Mouse (Mus musculus) urinary bladder, adult 18-20 months (tissue): ENCODE data around the gene Otx2.

Experiments
- DNase-seq, 2 experiments: peaks; one replicate each; pipeline ENCODE4 v3.0.0; 2022; ENCODE audit warnings: low spot score in 2 of 2, mixed read lengths in 2 of 2

Otx2 gene

DNA sequence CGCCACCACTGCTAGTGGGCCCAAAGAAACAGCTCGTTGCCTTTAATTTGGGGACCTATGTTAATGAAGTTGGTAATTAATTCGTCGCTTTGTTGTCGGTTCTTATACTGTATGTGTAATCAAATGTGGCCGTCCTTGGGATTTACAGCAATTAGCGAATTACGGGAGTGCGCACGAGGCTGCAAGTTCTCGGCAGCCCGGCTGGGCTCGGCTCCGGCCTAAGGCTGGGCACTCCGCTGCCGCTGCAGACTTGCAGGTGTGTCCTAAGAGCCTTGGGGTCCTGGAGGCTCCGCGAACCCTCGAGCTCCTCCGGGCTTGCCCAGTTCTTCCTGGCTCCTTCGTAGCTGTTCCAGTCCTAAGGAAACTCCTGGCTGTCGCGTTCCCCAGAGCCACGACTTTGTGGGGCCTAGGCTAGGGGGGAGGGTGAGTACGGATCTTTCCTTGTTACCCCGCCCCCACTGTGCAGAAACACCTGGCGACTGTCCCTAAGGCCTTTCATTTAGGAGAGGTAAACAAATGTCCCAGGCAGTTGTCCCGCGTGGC lies 4.8 kb downstream of the Otx2 start:
- DNase-seq: no peak

DNA sequence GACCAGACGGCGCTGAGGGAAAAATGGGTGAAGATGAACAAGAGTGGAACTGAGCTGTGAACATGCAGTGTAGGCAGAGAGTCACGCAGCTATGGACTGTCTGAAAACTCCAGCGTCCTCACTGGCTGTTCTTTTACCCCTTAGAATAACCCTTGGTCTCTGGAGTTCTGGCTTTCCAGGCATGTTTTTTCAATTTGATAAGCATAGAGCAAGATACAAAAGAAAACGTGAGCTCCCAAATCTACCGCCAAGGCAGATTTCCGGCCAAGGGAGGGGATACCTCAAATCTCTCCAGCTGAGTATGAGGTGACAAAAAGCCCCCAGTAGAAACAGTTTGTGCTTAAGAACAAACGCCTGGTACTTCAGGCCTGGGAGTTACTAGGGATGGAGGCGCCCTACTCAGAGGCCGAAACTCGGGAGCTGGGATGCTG lies 5.6 kb downstream of the Otx2 start:
- no peak for DNase-seq

GRCm38 (mm10) chr14:48667396-48667795 lies 6.2 kb downstream of the Otx2 start:
- no peak for DNase-seq

GRCm38 (mm10) chr14:48666771-48667170 lies 6.8 kb downstream of the Otx2 start:
- no peak for DNase-seq

DNA sequence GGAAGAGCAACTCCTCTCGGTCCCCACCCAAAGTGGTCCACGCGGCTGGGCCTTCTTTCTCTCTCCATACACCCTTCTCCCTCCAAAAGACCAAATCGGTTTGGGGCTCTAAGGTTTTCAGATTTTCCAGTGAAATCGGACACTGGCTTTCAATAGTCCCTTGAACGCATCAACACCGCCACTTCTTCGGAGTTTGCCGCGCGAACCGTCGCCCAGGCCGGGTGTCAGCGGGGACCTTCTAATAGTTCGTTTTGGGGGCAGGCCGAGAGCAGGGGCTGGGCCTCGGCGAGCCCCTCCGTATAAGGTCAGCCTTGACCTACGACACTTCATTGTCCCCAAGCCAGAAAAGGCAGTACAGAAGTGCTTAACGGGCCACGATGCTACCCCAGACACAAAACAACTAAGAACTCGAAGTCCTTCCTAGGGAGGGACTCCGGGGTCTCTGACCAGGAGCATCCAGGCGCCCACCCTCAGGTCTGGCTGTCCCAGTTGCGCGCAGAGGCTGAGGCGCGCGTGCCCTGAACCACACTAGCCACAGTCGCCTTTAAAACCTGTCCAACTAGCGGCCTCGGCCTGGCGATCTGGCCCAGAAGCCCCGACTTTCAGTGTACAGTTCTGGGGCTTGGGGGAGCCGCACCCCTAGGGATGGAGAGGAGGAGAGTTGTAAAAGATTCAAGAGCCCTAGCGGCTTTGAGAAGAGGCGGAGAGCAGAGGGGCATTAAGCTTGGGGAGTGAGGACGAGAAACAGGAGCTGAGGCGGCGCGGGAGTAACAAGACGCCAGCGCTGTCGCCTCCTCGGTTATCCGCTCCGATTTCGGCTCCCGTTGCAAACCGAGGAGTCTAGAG lies 7.6 kb downstream of the Otx2 start:
- DNase-seq: no peak

DNA sequence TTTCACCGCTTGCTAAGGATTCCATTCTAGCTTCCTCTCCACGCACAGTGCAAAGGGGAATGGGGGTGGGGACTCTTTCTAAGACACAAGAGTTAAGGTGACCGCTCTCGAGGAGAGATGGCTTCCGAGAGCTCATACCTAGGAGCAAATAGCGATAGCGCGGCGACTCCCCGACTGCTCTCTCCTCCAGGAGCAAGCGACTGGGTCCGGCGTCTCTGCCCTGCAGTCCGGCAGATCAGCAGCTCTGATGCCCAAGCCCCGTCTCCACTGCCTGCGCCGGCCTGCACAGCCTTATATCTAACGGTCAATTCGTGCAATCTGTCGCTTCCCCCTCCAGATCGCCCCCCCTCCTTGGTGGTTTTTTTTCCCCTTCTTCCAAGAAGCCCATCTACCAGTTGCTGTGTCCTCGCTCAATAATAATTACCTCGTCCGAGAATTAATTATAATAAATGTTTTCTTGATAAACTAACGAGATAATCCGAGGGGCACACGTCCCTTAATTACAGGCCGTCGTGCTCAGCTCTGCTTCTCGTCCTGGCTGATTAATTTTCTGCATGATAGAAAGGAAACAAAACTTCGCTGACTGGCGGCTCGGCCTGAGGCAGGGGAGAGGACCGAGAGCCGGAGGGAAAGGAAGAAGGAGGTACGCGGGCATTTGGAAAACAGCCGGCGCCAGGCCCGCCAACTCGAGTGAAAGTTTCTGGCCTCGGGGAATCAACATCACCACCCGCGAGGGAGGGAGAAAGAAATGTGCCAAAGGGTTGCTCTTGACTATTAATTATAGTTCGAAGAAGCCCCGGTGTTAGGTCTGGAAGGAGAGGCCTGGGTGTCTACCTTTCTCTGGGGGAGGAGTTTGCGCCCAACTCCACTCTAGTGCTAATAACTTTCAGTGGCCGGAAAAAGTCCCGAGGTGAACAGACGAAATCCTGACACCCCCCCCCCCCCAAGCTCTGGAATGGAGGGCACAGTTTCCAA lies 8.5 kb downstream of the Otx2 start:
- DNase-seq: no peak

- DNase-seq: no peak
These were observed 9.4 kb downstream of the Otx2 start for GRCm38 (mm10) chr14:48664001-48664810.

- DNase-seq: no peak
These were observed 10.1 kb downstream of the Otx2 start for GRCm38 (mm10) chr14:48663531-48663930.

- DNase-seq: no peak
These were observed 10.9 kb downstream of the Otx2 start for GRCm38 (mm10) chr14:48662568-48663236.

GRCm38 (mm10) chr14:48661646-48662567 lies 11.7 kb downstream of the Otx2 start:
- DNase-seq: no peak

DNA sequence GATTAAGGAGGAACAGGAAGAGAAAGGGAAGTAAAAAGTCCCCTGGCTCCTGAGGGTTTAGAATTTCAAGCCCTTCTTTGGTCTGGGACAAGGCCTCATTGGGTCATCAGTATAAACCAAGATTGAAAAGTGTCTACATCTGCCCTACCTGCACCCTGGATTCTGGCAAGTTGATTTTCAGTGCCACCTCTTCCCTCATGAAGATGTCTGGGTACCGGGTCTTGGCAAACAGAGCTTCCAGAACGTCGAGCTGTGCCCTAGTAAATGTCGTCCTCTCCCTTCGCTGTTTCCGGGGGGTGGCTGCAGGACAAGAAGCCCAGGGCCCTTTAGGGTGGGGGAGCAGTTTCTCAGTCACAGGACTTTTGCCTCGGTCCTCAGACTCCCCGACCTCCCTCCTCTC lies 12.5 kb downstream of the Otx2 start:
- no peak for DNase-seq

- DNase-seq: no peak
These were observed 13.0 kb downstream of the Otx2 start for GRCm38 (mm10) chr14:48660593-48660992.

- no peak for DNase-seq
These were observed 14.0 kb downstream of the Otx2 start for GRCm38 (mm10) chr14:48659661-48660060.

DNA sequence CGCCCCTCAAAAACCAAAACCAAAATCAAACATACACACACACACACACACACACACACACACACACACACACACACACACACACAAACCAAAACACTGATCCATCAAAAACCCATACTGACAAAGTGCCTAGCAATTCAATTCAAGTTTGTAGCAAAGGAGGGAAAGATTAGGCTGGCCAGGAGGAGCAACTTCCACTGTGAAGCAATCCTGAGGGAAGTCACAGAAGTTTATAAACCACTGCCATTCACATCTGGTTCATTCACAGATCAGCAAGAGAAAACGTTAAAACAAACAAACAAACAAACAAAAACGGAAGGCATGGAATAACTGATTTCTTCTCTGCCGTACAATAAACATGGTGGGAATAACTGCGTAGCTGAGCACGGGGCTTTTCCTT lies 16.4 kb downstream of the Otx2 start:
- no peak for DNase-seq

DNA sequence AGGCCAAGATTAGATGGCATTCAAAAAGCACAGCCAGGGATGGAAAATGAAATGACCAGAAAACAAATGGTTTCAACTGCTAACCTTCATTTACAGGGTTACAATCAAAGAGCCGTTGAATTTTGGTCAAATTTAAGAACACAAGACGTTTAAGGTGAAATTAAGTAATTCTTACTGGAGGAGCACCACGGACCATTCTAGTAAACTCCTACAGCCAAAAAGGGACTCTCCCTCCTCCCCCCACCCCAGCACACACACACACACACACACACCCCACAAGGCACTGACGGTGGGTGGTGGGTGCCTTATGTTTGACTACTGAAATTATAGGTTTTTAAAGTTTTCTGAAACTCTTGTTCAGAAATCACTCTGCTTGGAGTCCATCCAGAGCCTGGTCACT lies 16.9 kb downstream of the Otx2 start:
- no peak for DNase-seq

DNA sequence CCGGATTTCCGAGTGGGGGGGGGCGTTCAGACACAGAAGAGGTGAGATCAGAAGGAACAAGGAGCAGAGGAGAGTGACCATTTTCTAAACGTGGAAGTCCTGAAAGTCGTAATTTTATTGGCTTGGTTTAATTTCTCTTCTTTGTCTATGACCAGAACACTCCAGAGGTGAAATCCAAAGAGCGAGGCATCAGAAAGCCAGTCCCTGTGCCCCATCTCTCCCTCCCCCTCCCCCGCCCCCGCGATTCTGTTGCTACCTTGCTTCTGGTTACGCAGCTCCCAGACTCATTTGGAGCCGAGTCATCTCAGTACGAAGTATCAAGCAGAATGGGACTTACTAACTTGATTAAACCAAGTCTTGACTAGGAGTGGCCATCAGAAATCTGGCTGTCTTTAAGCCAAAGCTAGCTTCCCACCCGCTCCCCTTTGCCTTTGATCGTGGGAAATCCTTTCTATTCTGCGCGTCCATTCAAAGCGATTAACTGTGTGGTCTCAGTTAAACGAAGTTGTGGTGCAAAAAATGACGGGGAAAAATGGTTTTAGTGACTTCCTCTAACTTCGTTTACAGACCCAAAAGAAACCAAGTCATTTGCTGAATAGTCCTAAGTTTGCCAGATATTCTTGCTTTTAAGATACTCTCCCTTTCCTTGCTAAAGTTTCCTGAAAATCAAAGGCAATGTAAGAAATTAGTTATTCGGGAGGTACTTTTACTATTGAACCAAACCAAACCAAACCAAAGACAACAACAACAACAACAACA lies 17.6 kb downstream of the Otx2 start:
- no peak for DNase-seq

- no peak for DNase-seq
These were observed 18.4 kb downstream of the Otx2 start for GRCm38 (mm10) chr14:48655073-48655791.

- DNase-seq: no peak
These were observed 19.0 kb downstream of the Otx2 start for GRCm38 (mm10) chr14:48654551-48655072.
